Mouse (Mus musculus) MEL (cell line): Measurements from ENCODE around the gene March10. TPM values are rescaled to one million over a fixed set of nuclear protein-coding genes. Genes with fewer than 3 reads are reported as not detected.

ENCODE experiments used
- DNase-seq: peaks from one replicate; pipeline ENCODE4 v3.0.0; 2011; ENCODE audit warnings: low read depth, low spot score
- H3K27ac ChIP-seq: 2 replicates; pipeline ENCODE4 v1.5.1; 2012; ENCODE audit warnings: low read depth, mild to moderate bottlenecking, control low read depth, low read length, moderate library complexity; ENCODE audit not compliant: control insufficient read depth
- H3K27me3 ChIP-seq, 2 experiments: fragments of 150-350 bp in 1 of 2; sonication (generic) in 1 of 2; 2 replicates each; pipeline ENCODE4 v1.6.1; 2012; ENCODE audit warnings: low read length in 2 of 2, mild to moderate bottlenecking in 2 of 2, improper control_type of control experiment in 1 of 2, moderate library complexity in 1 of 2; ENCODE audit not compliant: insufficient read depth in 2 of 2, control insufficient read depth in 1 of 2
- H3K36me3 ChIP-seq, 2 experiments: 2 replicates each; pipeline ENCODE4 v1.6.1; 2012 to 2014; ENCODE audit warnings: low read length in 2 of 2, improper control_type of control experiment in 1 of 2, inconsistent platforms in 1 of 2, mild to moderate bottlenecking in 1 of 2; ENCODE audit not compliant: insufficient read depth in 2 of 2, control insufficient read depth in 1 of 2
- H3K4me1 ChIP-seq, 2 experiments: fragments of 150-350 bp in 1 of 2; sonication (generic) in 1 of 2; 2 replicates each; pipeline ENCODE4 v1.6.1; 2012; ENCODE audit warnings: low read length in 2 of 2, improper control_type of control experiment in 1 of 2, mild to moderate bottlenecking in 1 of 2; ENCODE audit not compliant: insufficient read depth in 2 of 2, control insufficient read depth in 1 of 2
- H3K4me3 ChIP-seq, 2 experiments: fragments of 150-350 bp in 1 of 2; sonication (generic) in 1 of 2; 2 replicates each; pipeline ENCODE4 v1.5.1; 2012; ENCODE audit warnings: low read depth in 2 of 2, low read length in 2 of 2, mild to moderate bottlenecking in 2 of 2, moderate library complexity in 2 of 2, control low read depth in 1 of 2, improper control_type of control experiment in 1 of 2; ENCODE audit not compliant: control insufficient read depth in 1 of 2, insufficient read depth in 1 of 2
- H3K79me2 ChIP-seq: 2 replicates; pipeline ENCODE4 v1.6.1; 2012; ENCODE audit warnings: mild to moderate bottlenecking, low read length, moderate library complexity; ENCODE audit not compliant: control insufficient read depth, poor library complexity, insufficient read depth
- H3K9ac ChIP-seq: 2 replicates; pipeline ENCODE4 v1.6.1; 2012; ENCODE audit warnings: low read depth, mild to moderate bottlenecking, control low read depth, low read length, moderate library complexity; ENCODE audit not compliant: control insufficient read depth, poor library complexity, severe bottlenecking
- H3K9me3 ChIP-seq: fragments of 150-350 bp; sonication (generic); replicated peaks from 2 replicates; pipeline ENCODE4 v1.6.1; 2012; ENCODE audit warnings: mild to moderate bottlenecking, low read length, improper control_type of control experiment, moderate library complexity; ENCODE audit not compliant: insufficient read depth
- BHLHE40 ChIP-seq: IDR thresholded peaks from 2 replicates; pipeline ENCODE4 v1.6.1; 2012; ENCODE audit warnings: low read depth, mild to moderate bottlenecking, inconsistent platforms, low read length, improper control_type of control experiment, borderline replicate concordance
- CHD1 ChIP-seq: IDR thresholded peaks from 2 replicates; pipeline ENCODE4 v1.6.1; 2012; ENCODE audit warnings: low read depth, mild to moderate bottlenecking, inconsistent platforms, low read length, improper control_type of control experiment
- CTCF ChIP-seq, 3 experiments: IDR thresholded peaks in 2 of 3; conservative IDR thresholded peaks in 1 of 3; 2 replicates each; pipeline ENCODE4 v1.5.1; 2011 to 2012; ENCODE audit warnings: low read length in 3 of 3, low read depth in 2 of 3, mild to moderate bottlenecking in 2 of 3, improper control_type of control experiment in 1 of 3, inconsistent platforms in 1 of 3, mixed read lengths in 1 of 3, moderate library complexity in 1 of 3; ENCODE audit not compliant: control insufficient read depth in 1 of 3, insufficient read depth in 1 of 3, poor library complexity in 1 of 3, severe bottlenecking in 1 of 3
- ELF1 ChIP-seq: IDR thresholded peaks from 2 replicates; pipeline ENCODE4 v1.6.1; 2014; ENCODE audit warnings: low read depth, mild to moderate bottlenecking, inconsistent platforms, low read length, improper control_type of control experiment, moderate library complexity
- GABPA ChIP-seq: IDR thresholded peaks from 2 replicates; pipeline ENCODE4 v1.6.1; 2012; ENCODE audit warnings: low read depth, mild to moderate bottlenecking, inconsistent platforms, low read length, improper control_type of control experiment, moderate library complexity
- GATA1 ChIP-seq: IDR thresholded peaks from 2 replicates; pipeline ENCODE4 v1.6.1; 2011; ENCODE audit warnings: low read depth, low read length, improper control_type of control experiment
- HCFC1 ChIP-seq: IDR thresholded peaks from 2 replicates; pipeline ENCODE4 v1.6.1; 2012; ENCODE audit warnings: low read depth, mild to moderate bottlenecking, inconsistent platforms, low read length, improper control_type of control experiment, moderate library complexity
- JUND ChIP-seq: IDR thresholded peaks from 2 replicates; pipeline ENCODE4 v1.6.1; 2011; ENCODE audit warnings: low read depth, mild to moderate bottlenecking, improper control_type of control experiment, low read length
- KAT2A ChIP-seq: conservative IDR thresholded peaks from 2 replicates; pipeline ENCODE4 v1.6.1; 2012; ENCODE audit warnings: low read depth, low read length, improper control_type of control experiment, inconsistent platforms
- MAX ChIP-seq: IDR thresholded peaks from 2 replicates; pipeline ENCODE4 v1.6.1; 2011; ENCODE audit warnings: low read length, improper control_type of control experiment
- MAZ ChIP-seq: IDR thresholded peaks from 2 replicates; pipeline ENCODE4 v1.6.1; 2012; ENCODE audit warnings: low read depth, mild to moderate bottlenecking, inconsistent platforms, low read length, improper control_type of control experiment
- MXI1 ChIP-seq: IDR thresholded peaks from 2 replicates; pipeline ENCODE4 v1.6.1; 2011; ENCODE audit warnings: mild to moderate bottlenecking, low read depth, low read length, improper control_type of control experiment
- MYB ChIP-seq: IDR thresholded peaks from 2 replicates; pipeline ENCODE4 v1.6.1; 2011; ENCODE audit warnings: mild to moderate bottlenecking, low read depth, low read length, improper control_type of control experiment
- MYC ChIP-seq: IDR thresholded peaks from 2 replicates; pipeline ENCODE4 v1.6.1; 2011; ENCODE audit warnings: low read depth, mild to moderate bottlenecking, low read length, improper control_type of control experiment, moderate library complexity
- NRF1 ChIP-seq: IDR thresholded peaks from 2 replicates; pipeline ENCODE4 v1.6.1; 2014; ENCODE audit warnings: low read depth, mild to moderate bottlenecking, inconsistent platforms, low read length, improper control_type of control experiment, moderate library complexity; ENCODE audit not compliant: poor library complexity, insufficient read depth, severe bottlenecking
- POLR2A ChIP-seq, 2 experiments: IDR thresholded peaks; 2 replicates each; pipeline ENCODE4 v1.6.1; 2011 to 2012; ENCODE audit warnings: low read length in 2 of 2, mild to moderate bottlenecking in 2 of 2, control low read depth in 1 of 2, improper control_type of control experiment in 1 of 2, low read depth in 1 of 2, moderate library complexity in 1 of 2; ENCODE audit not compliant: control insufficient read depth in 1 of 2, insufficient read depth in 1 of 2, poor library complexity in 1 of 2
- POLR2AphosphoS2 ChIP-seq: IDR thresholded peaks from 2 replicates; pipeline ENCODE4 v1.6.1; 2011; ENCODE audit warnings: low read length, improper control_type of control experiment
- SMC3 ChIP-seq: IDR thresholded peaks from 2 replicates; pipeline ENCODE4 v1.6.1; 2011; ENCODE audit warnings: low read depth, low read length, improper control_type of control experiment
- TBP ChIP-seq: IDR thresholded peaks from 2 replicates; pipeline ENCODE4 v1.8.0; 2011; ENCODE audit warnings: low read depth, low read length, improper control_type of control experiment
- TCF12 ChIP-seq: IDR thresholded peaks from 2 replicates; pipeline ENCODE4 v1.6.1; 2014; ENCODE audit warnings: low read depth, mild to moderate bottlenecking, inconsistent platforms, low read length, improper control_type of control experiment, moderate library complexity
- UBTF ChIP-seq: IDR thresholded peaks from 2 replicates; pipeline ENCODE4 v1.6.1; 2012; ENCODE audit warnings: low read depth, mild to moderate bottlenecking, inconsistent platforms, low read length, improper control_type of control experiment, moderate library complexity, borderline replicate concordance; ENCODE audit not compliant: insufficient read depth
- USF1 ChIP-seq: IDR thresholded peaks from 2 replicates; pipeline ENCODE4 v1.6.1; 2014; ENCODE audit warnings: low read depth, mild to moderate bottlenecking, inconsistent platforms, low read length, improper control_type of control experiment, moderate library complexity
- ZC3H11A ChIP-seq: IDR thresholded peaks from 2 replicates; pipeline ENCODE4 v1.6.1; 2012; ENCODE audit warnings: low read depth, mild to moderate bottlenecking, inconsistent platforms, low read length, improper control_type of control experiment
- ZMIZ1 ChIP-seq: IDR thresholded peaks from 2 replicates; pipeline ENCODE4 v1.6.1; 2012; ENCODE audit warnings: low read depth, mild to moderate bottlenecking, inconsistent platforms, low read length, improper control_type of control experiment, moderate library complexity
- polyA plus RNA-seq, 2 experiments: library from polyadenylated mRNA; stranded (reverse) in 1 of 2; unstranded in 1 of 2; fragments of >175 nt in 1 of 2; fragments of >200 nt in 1 of 2; gene quantifications; 2 replicates each; pipeline versions ENCODE4 v1.2.1 to v1.2.4; 2012; ENCODE audit warnings: low replicate concordance in 2 of 2, low read depth in 1 of 2; ENCODE audit not compliant: insufficient read length in 2 of 2, insufficient read depth in 1 of 2, missing spikeins in 1 of 2
- total RNA-seq: library from RNA; depleted of rRNA; stranded (reverse); fragments of 300-350 nt; gene quantifications from 2 replicates; pipeline ENCODE4 v1.2.3, GENCODE M21; 2012

The March10 gene
- total and polyA plus RNA-seq, 3 experiments, result not detected

DNA sequence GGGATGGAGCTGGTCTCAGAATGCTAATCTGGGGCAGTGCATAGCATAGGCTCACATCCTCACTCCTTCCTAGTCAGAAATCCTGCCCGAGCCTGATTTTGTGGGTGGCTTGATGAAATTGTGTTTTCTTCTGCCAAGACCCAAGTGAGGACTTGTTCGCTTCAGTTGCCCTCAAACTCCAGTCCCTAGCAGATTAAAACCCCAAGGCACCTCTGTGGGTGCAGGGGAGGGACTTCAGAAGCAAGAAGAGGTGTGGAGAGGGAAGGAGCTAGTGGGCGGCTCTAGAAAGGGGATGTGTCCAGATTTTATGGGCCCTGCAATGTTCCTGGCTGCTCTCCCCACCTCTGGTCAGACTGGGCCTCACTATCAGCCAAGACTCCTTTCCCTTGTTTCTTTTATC, 125.4 kb downstream of the March10 start:
- no peaks in the 10 kb centered on the region for H3K36me3 ChIP-seq
- peaks cover 0 to 5% of the 10 kb centered on the region in 2 experiments; a peak in 1 of 4 replicates for H3K27me3 ChIP-seq
- no peak overlapping the region for H3K9ac ChIP-seq
- TF ChIP-seq POLR2A (IDR thresholded peaks at IDR 0.05; ENCODE audit: control insufficient read depth in 1 of 2, insufficient read depth in 1 of 2, low read depth in 1 of 2, low read length in 2 of 2, poor library complexity in 1 of 2), result no peak
- no peak for TF ChIP-seq MAX
- TF ChIP-seq ELF1, result no peak
- TF ChIP-seq HCFC1, result no peak
- TF ChIP-seq CHD1, result no peak
- no peak for TF ChIP-seq MXI1
- no peak overlapping the region for H3K27ac ChIP-seq
- no peaks in the 10 kb centered on the region for H3K9me3 ChIP-seq
- DNase-seq, result no peak
- H3K4me1 ChIP-seq, result no peaks in the 10 kb centered on the region; a peak in 1 of 4 replicates
- no peak overlapping the region for H3K4me3 ChIP-seq
- H3K79me2 ChIP-seq, result no peaks in the 10 kb centered on the region

DNA sequence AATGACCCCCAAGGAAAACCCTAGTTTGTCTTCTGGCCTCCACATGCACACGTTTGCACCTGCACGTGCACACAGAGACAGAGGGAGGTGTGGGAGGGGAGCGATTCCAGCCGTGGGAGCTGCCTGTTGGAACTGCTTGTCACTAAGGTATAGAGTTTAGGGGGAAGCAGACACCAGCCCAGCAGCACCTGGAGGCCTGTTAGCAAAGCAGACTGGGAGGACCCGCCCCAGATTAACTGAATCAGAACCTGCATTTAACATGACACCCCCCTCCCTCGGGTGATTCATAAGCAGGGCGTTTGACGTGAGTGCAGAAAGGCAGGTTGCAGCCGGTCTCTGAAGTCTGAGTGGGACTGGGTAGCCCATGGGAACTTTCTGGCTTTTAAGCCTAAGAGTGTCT, 126.6 kb downstream of the March10 start:
- no peak overlapping the region for H3K9ac ChIP-seq
- TF ChIP-seq BHLHE40, result no peak
- no peak for TF ChIP-seq GATA1
- no peak for TF ChIP-seq ZMIZ1
- no peak for TF ChIP-seq USF1
- TF ChIP-seq SMC3, result no peak
- TF ChIP-seq ELF1, result no peak
- TF ChIP-seq POLR2AphosphoS2, result no peak
- no peak for TF ChIP-seq TBP
- peaks cover 0 to 5% of the 10 kb centered on the region in 2 experiments; a peak in 1 of 4 replicates for H3K27me3 ChIP-seq
- no peaks in the 10 kb centered on the region; a peak in 1 of 4 replicates for H3K4me1 ChIP-seq
- no peaks in the 10 kb centered on the region for H3K36me3 ChIP-seq
- no peaks in the 10 kb centered on the region for H3K9me3 ChIP-seq
- no peak for DNase-seq
- H3K79me2 ChIP-seq, result no peaks in the 10 kb centered on the region
- H3K4me3 ChIP-seq, result no peak overlapping the region
- H3K27ac ChIP-seq, result no peak overlapping the region

GRCm38 (mm10) chr11:105327101-105327500, 129.4 kb downstream of the March10 start:
- H3K9me3 ChIP-seq, result no peaks in the 10 kb centered on the region
- no peak for DNase-seq
- H3K27me3 ChIP-seq, result peaks cover 7 to 13% of the 10 kb centered on the region in 2 experiments; a peak in 3 of 4 replicates
- no peak overlapping the region for H3K27ac ChIP-seq
- no peak overlapping the region for H3K4me3 ChIP-seq
- H3K36me3 ChIP-seq, result no peaks in the 10 kb centered on the region
- no peaks in the 10 kb centered on the region; a peak in 1 of 4 replicates for H3K4me1 ChIP-seq
- TF ChIP-seq KAT2A, result no peak
- no peak for TF ChIP-seq NRF1
- TF ChIP-seq UBTF, result no peak
- TF ChIP-seq TCF12, result no peak
- no peak for TF ChIP-seq CHD1
- TF ChIP-seq MYC, result no peak
- TF ChIP-seq CTCF (IDR thresholded peaks at IDR 0.05 in 2 of 3, conservative IDR thresholded peaks at IDR 0.05 in 1 of 3; ENCODE audit: control insufficient read depth in 1 of 3, insufficient read depth in 1 of 3, low read depth in 2 of 3, low read length in 3 of 3, poor library complexity in 1 of 3, severe bottlenecking in 1 of 3), result no peak
- TF ChIP-seq ZC3H11A, result no peak
- TF ChIP-seq ZMIZ1, result no peak
- TF ChIP-seq JUND, result no peak
- no peak for TF ChIP-seq MAZ
- no peak for TF ChIP-seq GABPA
- no peak for TF ChIP-seq MYB
- no peak for TF ChIP-seq ELF1
- TF ChIP-seq USF1, result no peak
- no peak for TF ChIP-seq SMC3
- no peak for TF ChIP-seq MAX
- no peaks in the 10 kb centered on the region for H3K79me2 ChIP-seq
- no peak overlapping the region for H3K9ac ChIP-seq
